Mouse (Mus musculus): ENCODE measurements around the gene Gm5134.

DNA sequence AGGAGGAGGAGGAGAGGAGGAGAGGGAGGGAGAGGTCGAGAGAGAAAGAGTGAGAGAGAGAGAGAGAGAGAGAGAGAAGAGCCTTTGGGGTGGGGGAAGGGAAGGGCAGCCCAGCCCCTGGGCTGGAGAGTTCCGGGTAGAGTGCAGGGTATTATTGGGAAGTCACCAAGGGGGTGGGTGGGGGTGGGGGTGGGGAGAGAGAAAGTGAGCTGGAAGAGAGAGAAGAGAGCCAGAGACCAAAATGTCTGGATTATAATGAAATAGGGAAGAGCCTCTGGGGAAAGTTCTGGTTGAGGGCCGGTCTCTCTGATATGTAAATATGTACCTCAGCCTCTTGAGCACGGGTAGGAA, 73.7 kb downstream of the Gm5134 start:
- TF ChIP-seq CTCF (IDR thresholded peaks at IDR 0.05), result no peak
- TF ChIP-seq EP300 (IDR thresholded peaks at IDR 0.05), result no peak

Data from lung, postnatal 0 days (tissue).